Mouse (Mus musculus) CH12.LX (cell line): ENCODE measurements at regions not wholly inside any gene's neighbourhood (a gene's known extent, or its start where the extent isn't known, plus 50 kb on each side); places are given as distances from the start of the nearest gene placed in this dataset.

Experiments
- DNase-seq: peaks from one replicate; pipeline ENCODE4 v3.0.0-alpha.2; 2013; ENCODE audit errors: extremely low read depth
- H3K27ac ChIP-seq: 2 replicates; pipeline ENCODE4 v1.5.1; 2012; ENCODE audit warnings: low read depth, mild to moderate bottlenecking, control low read depth, moderate library complexity; ENCODE audit not compliant: insufficient read depth
- H3K27me3 ChIP-seq: replicated peaks from 2 replicates; pipeline ENCODE3; 2012; ENCODE audit warnings: inconsistent platforms
- H3K36me3 ChIP-seq, 2 experiments: replicated peaks in 1 of 2; 2 replicates each; pipeline versions ENCODE3 to v1.6.1; 2012; ENCODE audit warnings: inconsistent platforms in 1 of 2, low read length in 1 of 2, mild to moderate bottlenecking in 1 of 2, mixed read lengths in 1 of 2, moderate library complexity in 1 of 2; ENCODE audit not compliant: control insufficient read depth in 1 of 2, insufficient read depth in 1 of 2
- H3K4me1 ChIP-seq, 2 experiments: 2 replicates each; pipeline ENCODE4 v1.6.1; 2012; ENCODE audit warnings: inconsistent platforms in 1 of 2, moderate library complexity in 1 of 2; ENCODE audit not compliant: insufficient read depth in 2 of 2, control insufficient read depth in 1 of 2
- H3K4me2 ChIP-seq: 2 replicates; pipeline ENCODE4 v1.6.1; 2012; ENCODE audit warnings: low read depth, mild to moderate bottlenecking, control low read depth; ENCODE audit not compliant: poor library complexity, insufficient read depth, severe bottlenecking
- H3K4me3 ChIP-seq, 3 experiments: fragments of 150-350 bp in 1 of 3; sonication (generic) in 1 of 3; replicated peaks in 1 of 3; 2 replicates each; pipeline versions ENCODE3 to v1.5.1; 2011 to 2012; ENCODE audit warnings: low read depth in 2 of 3, low read length in 2 of 3, mild to moderate bottlenecking in 2 of 3, moderate library complexity in 2 of 3, control low read depth in 1 of 3, improper control_type of control experiment in 1 of 3, inconsistent platforms in 1 of 3, mixed read lengths in 1 of 3; ENCODE audit not compliant: poor library complexity in 1 of 3
- H3K79me2 ChIP-seq: replicated peaks from 2 replicates; pipeline ENCODE4 v1.6.1; 2012; ENCODE audit warnings: mild to moderate bottlenecking, moderate library complexity; ENCODE audit not compliant: control insufficient read depth, poor library complexity, insufficient read depth, severe bottlenecking; ENCODE audit errors: extremely low read depth
- H3K9ac ChIP-seq: 2 replicates; pipeline ENCODE4 v1.6.1; 2012; ENCODE audit warnings: low read depth, mild to moderate bottlenecking, control low read depth, moderate library complexity; ENCODE audit not compliant: insufficient read depth
- H3K9me3 ChIP-seq: replicated peaks from 2 replicates; pipeline ENCODE3; 2012; ENCODE audit warnings: low read length, inconsistent platforms, mixed read lengths
- BHLHE40 ChIP-seq: IDR thresholded peaks from 2 replicates; pipeline ENCODE4 v1.6.1; 2011; ENCODE audit warnings: mild to moderate bottlenecking, low read depth, low read length, improper control_type of control experiment
- CTCF ChIP-seq, 2 experiments: IDR thresholded peaks in 1 of 2; conservative IDR thresholded peaks in 1 of 2; 2 replicates each; pipeline ENCODE4 v1.5.1; 2011 to 2012; ENCODE audit warnings: low read depth in 2 of 2, low read length in 2 of 2, improper control_type of control experiment in 1 of 2, inconsistent platforms in 1 of 2, mild to moderate bottlenecking in 1 of 2, moderate library complexity in 1 of 2
- ETS1 ChIP-seq: conservative IDR thresholded peaks from 2 replicates; pipeline ENCODE4 v1.6.1; 2012; ENCODE audit warnings: low read depth, mild to moderate bottlenecking, inconsistent platforms, low read length, improper control_type of control experiment, moderate library complexity
- GABPA ChIP-seq: IDR thresholded peaks from 2 replicates; pipeline ENCODE4 v1.6.1; 2012; ENCODE audit warnings: low read depth, low read length, improper control_type of control experiment, inconsistent platforms; ENCODE audit not compliant: insufficient replicate concordance
- JUN ChIP-seq: IDR thresholded peaks from 2 replicates; pipeline ENCODE4 v1.6.1; 2011; ENCODE audit warnings: low read depth, mild to moderate bottlenecking, low read length, improper control_type of control experiment, moderate library complexity; ENCODE audit not compliant: insufficient read depth
- MAFK ChIP-seq: IDR thresholded peaks from 2 replicates; pipeline ENCODE4 v1.6.1; 2011; ENCODE audit warnings: low read length, improper control_type of control experiment; ENCODE audit not compliant: insufficient replicate concordance
- MAX ChIP-seq: IDR thresholded peaks from 2 replicates; pipeline ENCODE4 v1.6.1; 2011; ENCODE audit warnings: low read length, improper control_type of control experiment
- NELFE ChIP-seq: IDR thresholded peaks from 2 replicates; pipeline ENCODE4 v1.6.1; 2011; ENCODE audit warnings: low read depth, low read length, improper control_type of control experiment
- POLR2AphosphoS2 ChIP-seq: IDR thresholded peaks from 2 replicates; pipeline ENCODE4 v1.6.1; 2011; ENCODE audit warnings: low read depth, low read length, improper control_type of control experiment
- RAD21 ChIP-seq: IDR thresholded peaks from 2 replicates; pipeline ENCODE4 v1.6.1; 2011; ENCODE audit warnings: low read depth, mild to moderate bottlenecking, low read length, improper control_type of control experiment, moderate library complexity
- SMC3 ChIP-seq: IDR thresholded peaks from 2 replicates; pipeline ENCODE4 v1.6.1; 2011; ENCODE audit warnings: low read depth, low read length, improper control_type of control experiment
- ZC3H11A ChIP-seq: IDR thresholded peaks from 2 replicates; pipeline ENCODE4 v1.6.1; 2012; ENCODE audit warnings: low read depth, mild to moderate bottlenecking, inconsistent platforms, low read length, improper control_type of control experiment
- ZKSCAN1 ChIP-seq: IDR thresholded peaks from 2 replicates; pipeline ENCODE4 v1.6.1; 2012; ENCODE audit warnings: low read depth, inconsistent platforms, low read length, improper control_type of control experiment, borderline replicate concordance
- ZMIZ1 ChIP-seq: IDR thresholded peaks from 2 replicates; pipeline ENCODE4 v1.6.1; 2012; ENCODE audit warnings: low read depth, mild to moderate bottlenecking, inconsistent platforms, low read length, improper control_type of control experiment
- ZNF384 ChIP-seq: IDR thresholded peaks from 2 replicates; pipeline ENCODE4 v1.6.1; 2012; ENCODE audit warnings: low read depth, low read length, improper control_type of control experiment, inconsistent platforms
- dilution Hi-C: fragments of 300-500 bp; cut with MboI; formaldehyde crosslinking; loops from 2 replicates; pipeline ENCODE4 v1.14.3; 2020; ENCODE audit warnings: low sequenced_read_pairs; ENCODE audit not compliant: extremely low pct_unique_long_range_greater_than_20kb, extremely low pct_ligation_motif_present
- in situ Hi-C: fragments of 300-500 bp; cut with MboI; formaldehyde crosslinking; loops from 3 replicates; pipeline ENCODE4 v1.14.3; 2019; ENCODE audit warnings: low sequenced_read_pairs, low pct_ligation_motif_present, low pct_unique_long_range_greater_than_20kb, mixed read lengths

DNA sequence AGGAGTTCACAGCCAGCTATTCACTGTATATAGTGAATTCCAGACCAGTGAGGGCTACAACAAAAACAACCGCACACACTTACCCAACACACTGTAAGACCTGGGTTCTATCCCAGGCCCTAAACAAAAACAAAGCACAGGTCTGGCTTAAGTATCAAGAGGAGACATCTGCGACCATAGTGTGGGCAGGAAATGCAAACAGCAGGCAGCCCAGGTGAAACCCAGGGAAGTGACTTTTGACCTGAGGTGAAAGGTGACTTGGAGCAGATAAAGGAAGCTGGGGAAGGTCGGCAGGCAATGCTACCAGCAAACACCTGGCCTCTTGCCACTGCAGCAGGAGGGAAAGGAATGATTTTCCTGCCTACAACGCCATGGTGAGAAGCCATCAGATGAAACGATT lies 92.0 kb upstream of the Serbp1 start:
- no peaks in the 10 kb centered on the region for H3K36me3 ChIP-seq
- H3K79me2 ChIP-seq: no peaks in the 10 kb centered on the region
- no peak overlapping the region for H3K9ac ChIP-seq
- H3K4me1 ChIP-seq: peaks cover 0 to 17% of the 10 kb centered on the region in 2 experiments; a peak in 2 of 4 replicates
- DNase-seq: no peak
- no peak overlapping the region for H3K4me3 ChIP-seq
- H3K9me3 ChIP-seq: no peaks in the 10 kb centered on the region
- H3K27ac ChIP-seq: no peak overlapping the region
- H3K27me3 ChIP-seq: no peaks in the 10 kb centered on the region
- H3K4me2 ChIP-seq: no peak overlapping the region
- in situ Hi-C loops: no loop called here
- dilution Hi-C loops: no loop called here
- TF ChIP-seq ZKSCAN1 (no peak), GABPA (no peak), NELFE (no peak), ETS1 (no peak), MAFK (no peak), MAX (no peak), ZNF384 (no peak), POLR2AphosphoS2 (no peak)

DNA sequence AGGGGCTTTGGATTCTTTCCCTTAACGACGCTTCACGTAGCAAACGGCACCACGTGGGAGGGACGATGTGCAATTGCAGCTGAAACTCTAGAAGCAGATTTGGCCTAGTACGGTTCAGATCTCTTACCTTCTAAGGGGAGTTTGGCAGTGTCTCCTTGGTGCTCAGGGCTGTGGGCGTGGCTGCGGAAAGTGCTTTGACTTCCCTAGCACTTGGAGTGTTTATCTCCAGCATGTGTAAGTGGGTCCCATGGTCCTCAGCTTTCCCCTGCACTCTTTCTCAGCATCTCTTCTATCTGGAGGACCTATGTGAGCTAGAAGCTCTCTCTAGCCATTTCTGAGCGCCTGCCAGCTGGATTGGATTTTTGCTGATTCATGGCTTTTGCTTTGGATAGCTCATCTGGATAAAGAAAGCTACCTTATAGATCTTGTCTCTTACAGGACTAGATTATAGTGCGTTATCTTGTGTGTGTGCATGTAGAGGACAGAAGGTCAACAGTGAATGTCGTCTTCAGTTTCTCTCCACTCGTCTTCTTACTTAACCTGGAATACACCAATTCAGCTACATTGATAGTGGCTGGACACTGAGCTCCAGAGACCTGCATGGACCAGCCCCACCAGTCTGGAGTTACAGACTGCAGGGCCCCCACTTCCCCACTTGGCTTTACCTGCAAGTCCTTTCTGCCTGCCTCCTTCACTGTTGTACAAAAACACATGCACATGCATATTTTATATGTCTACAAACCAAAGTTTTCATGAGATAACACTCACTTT lies 92.8 kb upstream of the Serbp1 start:
- Histone ChIP-seq H3K36me3 (no peaks in the 10 kb centered on the region), H3K27ac (no peak overlapping the region), H3K27me3 (no peaks in the 10 kb centered on the region), H3K9ac (no peak overlapping the region), H3K9me3 (no peaks in the 10 kb centered on the region), H3K4me1 (peaks cover 0 to 17% of the 10 kb centered on the region in 2 experiments; a peak in 2 of 4 replicates), H3K4me2 (no peak overlapping the region), H3K79me2 (no peaks in the 10 kb centered on the region), H3K4me3 (no peak overlapping the region)
- dilution Hi-C loops (no loop called here), in situ Hi-C loops (no loop called here)
- TF ChIP-seq MAFK (peak; percentile 69; the same call in 1 of the 2 replicates), JUN (no peak)
- DNase-seq: no peak

DNA sequence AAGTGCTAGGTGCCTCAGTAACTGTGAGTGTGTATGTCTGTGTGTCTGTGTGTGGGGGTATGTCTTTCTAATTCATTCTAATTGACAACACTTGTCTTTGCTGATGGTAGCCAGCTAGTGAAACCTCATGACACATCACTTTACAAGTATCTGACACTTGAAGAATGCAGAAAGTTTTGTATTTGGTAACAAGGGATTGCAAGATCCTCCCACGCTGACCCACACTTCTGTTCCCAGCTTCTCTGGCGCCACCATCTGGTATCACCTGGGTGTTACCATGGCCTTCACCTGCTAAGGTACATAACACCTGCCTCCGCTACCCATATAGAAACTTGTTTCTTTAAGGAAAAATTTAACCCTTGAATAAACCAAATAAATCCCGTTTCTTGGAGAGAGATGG lies 95.8 kb upstream of the Serbp1 start:
- Histone ChIP-seq H3K36me3 (no peaks in the 10 kb centered on the region), H3K4me3 (no peak overlapping the region), H3K79me2 (no peaks in the 10 kb centered on the region), H3K4me2 (no peak overlapping the region), H3K27ac (no peak overlapping the region), H3K9ac (no peak overlapping the region), H3K27me3 (no peaks in the 10 kb centered on the region), H3K9me3 (no peaks in the 10 kb centered on the region), H3K4me1 (peaks cover 0 to 13% of the 10 kb centered on the region in 2 experiments; a peak in 2 of 4 replicates)
- TF ChIP-seq ZMIZ1 (no peak), CTCF (conservative IDR thresholded peaks at IDR 0.05 in 1 of 2, IDR thresholded peaks at IDR 0.05 in 1 of 2; ENCODE audit: low read depth in 2 of 2, low read length in 2 of 2) (peak; percentile 60 to 84), SMC3 (peak; percentile 91), RAD21 (peak; percentile 83), ZC3H11A (peak; percentile 63), BHLHE40 (no peak)
- in situ Hi-C loops: no loop called here
- DNase-seq: peak; percentile 29
- dilution Hi-C loops: no loop called here
